Mouse (Mus musculus) myocyte (in vitro differentiated cells): ENCODE data around the gene Prelid1.

ENCODE experiments used
- POLR2A ChIP-seq: IDR thresholded peaks from one replicate; pipeline ENCODE4 v1.6.1; 2011; ENCODE audit warnings: low read depth, mild to moderate bottlenecking, control low read depth, moderate library complexity; ENCODE audit not compliant: insufficient read length
- POLR2AphosphoS2 ChIP-seq: IDR thresholded peaks from one replicate; pipeline ENCODE4 v1.6.1; 2011; ENCODE audit warnings: low read depth, control low read depth; ENCODE audit not compliant: insufficient read length
- USF1 ChIP-seq: IDR thresholded peaks from one replicate; pipeline ENCODE4 v1.6.1; 2011; ENCODE audit warnings: low read depth, mild to moderate bottlenecking, control low read depth, moderate library complexity

GRCm38 (mm10) chr13:55361145-55361544, 40.8 kb downstream of the Prelid1 start:
- TF ChIP-seq POLR2A: no peak
- TF ChIP-seq USF1: no peak
- TF ChIP-seq POLR2AphosphoS2: no peak
